Mouse (Mus musculus) large intestine, adult 2 months (tissue): ENCODE measurements at regions not wholly inside any gene's neighbourhood (a gene's known extent, or its start where the extent isn't known, plus 50 kb on each side); places are given as distances from the start of the nearest gene placed in this dataset.

Source experiments
- DNase-seq: peaks from one replicate; pipeline ENCODE4 v3.0.0-alpha.2; 2012; ENCODE audit warnings: low read depth, low spot score
- WGBS: fragments of 180-500 bp; shearing (Covaris S2); methylation state at CpG from one replicate; pipeline ENCODE4 v1.1.7; 2018; 5-methylcytosine and 5-hydroxymethylcytosine counted together

GRCm38 (mm10) chr13:42358588-42358987, 57.3 kb downstream of the Edn1 start:
- peak; percentile 81 for DNase-seq

GRCm38 (mm10) chr13:42367655-42368554, 66.6 kb downstream of the Edn1 start:
- peak; percentile 78 for DNase-seq
- WGBS: 6% methylated on average over 7 of the region's 7 CpGs

More at GRCm38 (mm10) chr13:42358588-42358987, 57.3 kb downstream of the Edn1 start:
- WGBS: 31% methylated on average over 9 of the region's 9 CpGs

- DNase-seq: no peak
- 18% methylated on average over 1 of the region's 1 CpGs for WGBS
Measured at GRCm38 (mm10) chr13:42369826-42370225, 68.5 kb downstream of the Edn1 start.

GRCm38 (mm10) chr13:42372201-42372600, 70.9 kb downstream of the Edn1 start:
- WGBS: 89% methylated on average over 4 of the region's 4 CpGs
- no peak for DNase-seq

- no peak for DNase-seq
- WGBS: 93% methylated on average over 8 of the region's 8 CpGs
Measured at GRCm38 (mm10) chr13:42374181-42374596, 72.9 kb downstream of the Edn1 start.

GRCm38 (mm10) chr13:42379675-42380074, 78.4 kb downstream of the Edn1 start:
- WGBS: 76% methylated on average over 6 of the region's 6 CpGs
- no peak for DNase-seq

GRCm38 (mm10) chr13:42383099-42383498, 81.8 kb downstream of the Edn1 start:
- WGBS: 65% methylated on average over 4 of the region's 4 CpGs

GRCm38 (mm10) chr13:42390389-42390788, 89.1 kb downstream of the Edn1 start:
- WGBS: 38% methylated on average over 1 of the region's 1 CpGs
- DNase-seq: peak; percentile 53

More at GRCm38 (mm10) chr13:42383099-42383498, 81.8 kb downstream of the Edn1 start:
- DNase-seq: no peak

GRCm38 (mm10) chr13:42391330-42392005, 90.2 kb downstream of the Edn1 start:
- no peak for DNase-seq

GRCm38 (mm10) chr13:42392701-42393100, 91.4 kb downstream of the Edn1 start:
- DNase-seq: no peak
- 92% methylated on average over 7 of the region's 7 CpGs for WGBS

More at GRCm38 (mm10) chr13:42391330-42392005, 90.2 kb downstream of the Edn1 start:
- WGBS: 34% methylated on average over 9 of the region's 9 CpGs

- DNase-seq: no peak
Measured at GRCm38 (mm10) chr13:42394572-42394971, 93.3 kb downstream of the Edn1 start.

GRCm38 (mm10) chr13:42401513-42401912, 100.2 kb downstream of the Edn1 start:
- 76% methylated on average over 2 of the region's 2 CpGs for WGBS
- DNase-seq: no peak

More at GRCm38 (mm10) chr13:42394572-42394971, 93.3 kb downstream of the Edn1 start:
- WGBS: 63% methylated on average over 2 of the region's 2 CpGs

GRCm38 (mm10) chr13:42403231-42404020, 102.2 kb downstream of the Edn1 start:
- WGBS: 62% methylated on average over 3 of the region's 3 CpGs
- no peak for DNase-seq

- 93% methylated on average over 1 of the region's 1 CpGs for WGBS
- DNase-seq: no peak
Measured at GRCm38 (mm10) chr13:42412652-42413282, 111.5 kb downstream of the Edn1 start.

GRCm38 (mm10) chr13:42446921-42447320, 145.6 kb downstream of the Edn1 start:
- 17% methylated on average over 1 of the region's 1 CpGs for WGBS
- no peak for DNase-seq

GRCm38 (mm10) chr13:42453665-42454064, 152.4 kb downstream of the Edn1 start:
- WGBS: 42% methylated on average over 5 of the region's 5 CpGs
- no peak for DNase-seq

- 84% methylated on average over 3 of the region's 3 CpGs for WGBS
- no peak for DNase-seq
Measured at GRCm38 (mm10) chr13:42459892-42460291, 158.6 kb downstream of the Edn1 start.

- 91% methylated on average over 3 of the region's 3 CpGs for WGBS
- DNase-seq: no peak
Measured at GRCm38 (mm10) chr13:42478825-42479224, 177.5 kb downstream of the Edn1 start.

GRCm38 (mm10) chr13:42490956-42491680, 189.3 kb upstream of the Phactr1 start:
- 55% methylated on average over 4 of the region's 4 CpGs for WGBS
- DNase-seq: no peak
